Mouse (Mus musculus) small intestine, adult 2 months (tissue): ENCODE results near the gene Csn1s2a.

Experiments used
- CTCF ChIP-seq: fragments of 200-500 bp; IDR thresholded peaks from 2 replicates; pipeline ENCODE4 v1.5.1; 2012; ENCODE audit warnings: low read depth, mild to moderate bottlenecking, control low read depth, inconsistent platforms, low read length, moderate library complexity, mixed read lengths; ENCODE audit not compliant: insufficient replicate concordance, insufficient read length; ENCODE audit errors: extremely low read depth
- POLR2A ChIP-seq: fragments of 200-500 bp; IDR thresholded peaks from 2 replicates; pipeline ENCODE4 v1.6.1; 2012; ENCODE audit warnings: low read depth, mild to moderate bottlenecking, control low read depth, inconsistent platforms, low read length, moderate library complexity

- TF ChIP-seq CTCF, result no peak
- no peak for TF ChIP-seq POLR2A
Observed at GRCm38 (mm10) chr5:87753471-87753870, 20.9 kb upstream of the Csn1s2a start.
